Mouse (Mus musculus) small intestine, adult 2 months (tissue): Measurements from ENCODE around the gene Ttc9c.

Experiments
- CTCF ChIP-seq: fragments of 200-500 bp; IDR thresholded peaks from 2 replicates; pipeline ENCODE4 v1.5.1; 2012; ENCODE audit warnings: low read depth, mild to moderate bottlenecking, control low read depth, inconsistent platforms, low read length, moderate library complexity, mixed read lengths; ENCODE audit not compliant: insufficient replicate concordance, insufficient read length; ENCODE audit errors: extremely low read depth
- POLR2A ChIP-seq: fragments of 200-500 bp; IDR thresholded peaks from 2 replicates; pipeline ENCODE4 v1.6.1; 2012; ENCODE audit warnings: low read depth, mild to moderate bottlenecking, control low read depth, inconsistent platforms, low read length, moderate library complexity

DNA sequence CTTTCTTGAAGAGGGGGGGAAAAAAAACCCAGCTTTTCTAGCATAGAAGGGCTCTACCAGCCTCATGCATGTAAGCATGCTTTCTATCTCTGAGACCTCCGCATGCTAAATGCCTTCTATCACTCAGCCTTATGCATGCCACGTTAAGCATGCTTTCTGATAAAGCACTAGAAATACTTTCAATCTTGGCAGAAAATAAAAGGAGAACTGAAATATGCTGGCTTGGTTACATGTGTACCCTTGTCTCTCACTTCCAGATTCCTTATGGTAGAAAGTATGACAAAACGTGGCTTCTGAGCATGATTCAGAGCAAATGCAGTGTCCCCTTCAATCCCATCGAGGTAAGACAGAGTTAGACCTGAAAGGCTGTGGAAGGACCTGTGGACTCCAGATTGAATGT lies 55.9 kb downstream of the Ttc9c start:
- TF ChIP-seq POLR2A = no peak
- TF ChIP-seq CTCF = no peak
